Mouse (Mus musculus): ENCODE measurements around the gene Slco3a1. TPM values are rescaled to one million over a fixed set of nuclear protein-coding genes. Genes with fewer than 3 reads are reported as not detected.

Gene Slco3a1
- polyA plus RNA-seq, 1 experiment from 2014 or later = 14.8 TPM

GRCm38 (mm10) chr7:74398326-74398725 is 156.3 kb downstream of the Slco3a1 start:
- Histone ChIP-seq H3K9ac (replicated peaks) (no peak overlapping the region), H3K36me3 (no peaks in the 10 kb centered on the region), H3K4me3 (no peak overlapping the region), H3K27me3 (no peaks in the 10 kb centered on the region), H3K9me3 (no peaks in the 10 kb centered on the region), H3K4me2 (replicated peaks) (no peak overlapping the region), H3K27ac (replicated peaks) (no peak overlapping the region), H3K4me1 (no peaks in the 10 kb centered on the region)
- ATAC-seq (ENCODE audit: low FRiP score, low read depth) = no peak
- WGBS = 76% methylated on average over 2 of the region's 2 CpGs

DNA sequence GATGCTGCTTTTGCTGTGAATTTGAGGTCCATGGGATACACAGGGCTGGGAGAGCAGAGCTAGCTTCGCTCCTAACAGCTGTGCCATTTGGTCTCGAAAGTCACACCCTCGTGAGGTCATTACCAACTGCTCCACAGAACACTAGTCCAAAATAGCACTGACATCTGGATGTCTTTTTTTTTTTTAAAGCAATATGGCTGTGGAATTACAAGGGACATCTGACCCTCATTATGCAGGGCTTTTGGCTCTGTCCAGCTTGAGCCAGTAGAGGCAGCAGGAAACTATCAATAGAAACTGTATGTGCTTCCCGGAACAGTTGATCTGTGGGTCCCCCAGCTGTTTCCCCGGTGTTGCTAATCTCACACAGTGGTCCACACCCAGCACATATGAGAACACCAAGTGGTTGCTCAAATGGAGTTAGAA is 163.1 kb downstream of the Slco3a1 start:
- ATAC-seq (ENCODE audit: low FRiP score, low read depth) = no peak
- Histone ChIP-seq H3K4me3 (no peak overlapping the region), H3K9me3 (no peaks in the 10 kb centered on the region), H3K27ac (replicated peaks) (no peak overlapping the region), H3K27me3 (no peaks in the 10 kb centered on the region), H3K4me1 (no peaks in the 10 kb centered on the region), H3K36me3 (no peaks in the 10 kb centered on the region), H3K9ac (replicated peaks) (no peak overlapping the region), H3K4me2 (replicated peaks) (no peak overlapping the region)
- WGBS = 78% methylated on average over 5 of the region's 5 CpGs

GRCm38 (mm10) chr7:74389570-74389969 is 165.0 kb downstream of the Slco3a1 start:
- no peaks in the 10 kb centered on the region for H3K27me3 ChIP-seq
- H3K4me2 ChIP-seq (replicated peaks) = no peak overlapping the region
- H3K36me3 ChIP-seq = no peaks in the 10 kb centered on the region
- WGBS = 82% methylated on average over 2 of the region's 2 CpGs
- H3K27ac ChIP-seq (replicated peaks) = no peak overlapping the region
- H3K4me3 ChIP-seq = no peak overlapping the region
- H3K4me1 ChIP-seq = no peaks in the 10 kb centered on the region
- H3K9ac ChIP-seq (replicated peaks) = no peak overlapping the region
- no peaks in the 10 kb centered on the region for H3K9me3 ChIP-seq
- ATAC-seq (ENCODE audit: low FRiP score, low read depth) = no peak

GRCm38 (mm10) chr7:74386257-74386656 is 168.3 kb downstream of the Slco3a1 start:
- Histone ChIP-seq H3K4me2 (replicated peaks) (no peak overlapping the region), H3K4me3 (no peak overlapping the region), H3K27me3 (no peaks in the 10 kb centered on the region), H3K4me1 (no peaks in the 10 kb centered on the region), H3K9me3 (no peaks in the 10 kb centered on the region), H3K36me3 (no peaks in the 10 kb centered on the region), H3K27ac (replicated peaks) (no peak overlapping the region), H3K9ac (replicated peaks) (no peak overlapping the region)
- WGBS = 88% methylated on average over 5 of the region's 5 CpGs
- no peak for ATAC-seq (ENCODE audit: low FRiP score, low read depth)

GRCm38 (mm10) chr7:74383040-74383666 is 171.4 kb downstream of the Slco3a1 start:
- Histone ChIP-seq H3K9me3 (no peaks in the 10 kb centered on the region), H3K9ac (replicated peaks) (no peak overlapping the region), H3K4me2 (replicated peaks) (no peak overlapping the region), H3K4me3 (no peak overlapping the region), H3K27ac (replicated peaks) (no peak overlapping the region), H3K36me3 (no peaks in the 10 kb centered on the region), H3K27me3 (no peaks in the 10 kb centered on the region), H3K4me1 (no peaks in the 10 kb centered on the region)
- 91% methylated on average over 3 of the region's 3 CpGs for WGBS
- ATAC-seq (ENCODE audit: low FRiP score, low read depth) = no peak

DNA sequence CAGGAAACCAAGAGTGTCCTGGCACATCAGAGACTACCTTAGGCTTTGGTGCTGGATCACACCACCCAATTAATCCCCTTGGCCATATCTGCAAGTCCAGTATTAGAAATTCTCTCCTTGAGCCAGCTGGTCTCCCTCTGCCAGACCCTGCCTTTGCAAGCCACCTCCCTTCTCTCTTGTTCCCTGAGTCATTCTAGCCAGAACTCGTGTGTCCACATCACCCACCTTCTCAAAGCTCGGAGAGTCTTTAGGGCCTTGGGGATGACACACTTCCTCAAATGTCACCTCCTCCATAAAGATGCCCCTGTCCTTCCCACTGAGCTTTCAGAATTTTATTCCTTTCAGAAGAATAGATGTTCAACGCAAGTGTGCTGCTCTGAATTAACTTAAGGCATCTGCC is 172.3 kb downstream of the Slco3a1 start:
- H3K36me3 ChIP-seq = no peaks in the 10 kb centered on the region
- H3K4me2 ChIP-seq (replicated peaks) = no peak overlapping the region
- H3K27me3 ChIP-seq = no peaks in the 10 kb centered on the region
- H3K4me3 ChIP-seq = no peak overlapping the region
- H3K27ac ChIP-seq (replicated peaks) = no peak overlapping the region
- WGBS = 76% methylated on average over 3 of the region's 3 CpGs
- H3K4me1 ChIP-seq = no peaks in the 10 kb centered on the region
- H3K9me3 ChIP-seq = no peaks in the 10 kb centered on the region
- no peak overlapping the region for H3K9ac ChIP-seq (replicated peaks)
- no peak for ATAC-seq (ENCODE audit: low FRiP score, low read depth)

- Histone ChIP-seq H3K27me3 (no peaks in the 10 kb centered on the region), H3K36me3 (no peaks in the 10 kb centered on the region), H3K4me2 (replicated peaks) (no peak overlapping the region), H3K9me3 (no peaks in the 10 kb centered on the region), H3K4me3 (no peak overlapping the region), H3K4me1 (no peaks in the 10 kb centered on the region), H3K9ac (replicated peaks) (no peak overlapping the region), H3K27ac (replicated peaks) (no peak overlapping the region)
- no peak for ATAC-seq (ENCODE audit: low FRiP score, low read depth)
- 92% methylated on average over 2 of the region's 2 CpGs for WGBS
Observed at GRCm38 (mm10) chr7:74381881-74382281, 172.7 kb downstream of the Slco3a1 start.

- Histone ChIP-seq H3K4me2 (replicated peaks) (no peak overlapping the region), H3K27ac (replicated peaks) (no peak overlapping the region), H3K36me3 (no peaks in the 10 kb centered on the region), H3K27me3 (no peaks in the 10 kb centered on the region), H3K4me3 (no peak overlapping the region), H3K9ac (replicated peaks) (no peak overlapping the region), H3K4me1 (no peaks in the 10 kb centered on the region), H3K9me3 (no peaks in the 10 kb centered on the region)
- WGBS = 90% methylated on average over 2 of the region's 2 CpGs
- no peak for ATAC-seq (ENCODE audit: low FRiP score, low read depth)
Observed at GRCm38 (mm10) chr7:74381051-74381450, 173.5 kb downstream of the Slco3a1 start.

GRCm38 (mm10) chr7:74377909-74378308 is 176.7 kb downstream of the Slco3a1 start:
- H3K27me3 ChIP-seq = no peaks in the 10 kb centered on the region
- H3K4me3 ChIP-seq = no peak overlapping the region
- H3K36me3 ChIP-seq = no peaks in the 10 kb centered on the region
- no peak overlapping the region for H3K9ac ChIP-seq (replicated peaks)
- H3K4me2 ChIP-seq (replicated peaks) = no peak overlapping the region
- no peak overlapping the region for H3K27ac ChIP-seq (replicated peaks)
- WGBS = 85% methylated on average over 10 of the region's 10 CpGs
- H3K9me3 ChIP-seq = no peaks in the 10 kb centered on the region
- no peak for ATAC-seq (ENCODE audit: low FRiP score, low read depth)
- no peaks in the 10 kb centered on the region for H3K4me1 ChIP-seq

GRCm38 (mm10) chr7:74376397-74377044 is 178.1 kb downstream of the Slco3a1 start:
- no peak for ATAC-seq (ENCODE audit: low FRiP score, low read depth)
- no peak overlapping the region for H3K4me3 ChIP-seq
- no peaks in the 10 kb centered on the region for H3K27me3 ChIP-seq
- no peak overlapping the region for H3K4me2 ChIP-seq (replicated peaks)
- H3K27ac ChIP-seq (replicated peaks) = no peak overlapping the region
- no peaks in the 10 kb centered on the region for H3K4me1 ChIP-seq
- no peak overlapping the region for H3K9ac ChIP-seq (replicated peaks)
- H3K36me3 ChIP-seq = no peaks in the 10 kb centered on the region
- WGBS = 83% methylated on average over 12 of the region's 12 CpGs
- H3K9me3 ChIP-seq = no peaks in the 10 kb centered on the region

- Histone ChIP-seq H3K36me3 (no peaks in the 10 kb centered on the region), H3K4me2 (replicated peaks) (no peak overlapping the region), H3K4me1 (no peaks in the 10 kb centered on the region), H3K4me3 (no peak overlapping the region), H3K9me3 (no peaks in the 10 kb centered on the region), H3K27ac (replicated peaks) (no peak overlapping the region), H3K9ac (replicated peaks) (no peak overlapping the region), H3K27me3 (no peaks in the 10 kb centered on the region)
- no peak for ATAC-seq (ENCODE audit: low FRiP score, low read depth)
- WGBS = 79% methylated on average over 14 of the region's 14 CpGs
Observed at GRCm38 (mm10) chr7:74375174-74375957, 179.2 kb downstream of the Slco3a1 start.

DNA sequence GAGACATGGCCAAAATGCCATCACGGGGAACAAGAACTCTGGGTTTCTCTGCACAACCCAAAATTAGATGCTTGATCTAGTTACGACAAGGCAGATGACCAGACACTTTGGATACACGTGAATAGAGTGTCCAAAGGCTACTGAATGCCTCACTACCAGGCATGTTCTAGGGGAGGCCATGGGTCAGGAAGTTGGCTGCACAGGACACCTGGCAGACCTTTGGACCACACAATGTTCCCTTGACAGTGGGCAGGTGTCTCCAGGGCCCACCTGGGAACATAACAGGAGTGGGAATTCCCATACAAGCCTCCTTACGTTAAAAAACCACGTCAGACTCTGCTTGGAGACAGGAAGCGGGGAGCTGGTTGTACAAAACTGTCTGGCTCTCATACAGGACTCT is 181.5 kb downstream of the Slco3a1 start:
- Histone ChIP-seq H3K4me1 (no peaks in the 10 kb centered on the region), H3K9me3 (no peaks in the 10 kb centered on the region), H3K9ac (replicated peaks) (no peak overlapping the region), H3K4me3 (no peak overlapping the region), H3K27me3 (no peaks in the 10 kb centered on the region), H3K4me2 (replicated peaks) (no peak overlapping the region), H3K36me3 (no peaks in the 10 kb centered on the region), H3K27ac (replicated peaks) (no peak overlapping the region)
- ATAC-seq (ENCODE audit: low FRiP score, low read depth) = no peak
- WGBS = 87% methylated on average over 6 of the region's 6 CpGs

Measured in midbrain, embryonic 12.5 days (tissue).